Mouse (Mus musculus): ENCODE measurements around the gene Bco2. TPM values are rescaled to one million over a fixed set of nuclear protein-coding genes. Genes with fewer than 3 reads are reported as not detected.
A peak's percentile ranks its signal among the peaks of the same experiment; 100 is the strongest.

Gene Bco2
- total RNA-seq, 2 experiments from 2014 or later = 0.21 to 0.35 TPM

- no peak for ATAC-seq (replicated peaks; ENCODE audit: poor library complexity)
Measured at GRCm38 (mm10) chr9:50561145-50561917, 6.3 kb upstream of the Bco2 start, which contains the start of gene Tex12. Tex12 (minus strand) TSS chr9:50561325.

GRCm38 (mm10) chr9:50554241-50555093 lies 514 bp downstream of the Bco2 start, which contains the start of gene Il18:
Il18 (plus strand) TSS chr9:50554827.
- peak; percentile 81 for ATAC-seq (replicated peaks; ENCODE audit: poor library complexity)

- ATAC-seq (replicated peaks; ENCODE audit: poor library complexity) = peak; percentile 49; the same call in 1 of the 2 replicates
Measured at GRCm38 (mm10) chr9:50553547-50553946, 1.4 kb downstream of the Bco2 start.

DNA sequence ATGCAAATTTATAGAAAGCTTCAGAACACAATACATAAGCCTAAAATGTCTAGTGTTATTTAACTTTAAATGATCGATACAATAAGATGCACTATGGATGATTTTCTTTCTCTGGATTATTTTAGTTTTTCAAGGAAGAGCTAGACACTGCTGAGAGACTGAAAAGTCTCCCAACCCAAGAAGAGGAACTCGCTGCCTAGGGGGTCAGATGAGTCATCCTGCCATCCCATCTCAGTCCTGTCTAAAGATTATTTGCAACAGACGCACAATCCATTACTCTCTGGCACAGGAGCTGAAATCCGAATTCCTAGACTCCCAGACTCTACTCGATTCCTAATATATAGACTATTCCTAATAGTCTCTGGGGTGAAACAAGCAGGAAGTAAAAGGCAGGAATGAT lies 2.8 kb downstream of the Bco2 start:
- ATAC-seq (replicated peaks; ENCODE audit: poor library complexity) = peak; percentile 45

DNA sequence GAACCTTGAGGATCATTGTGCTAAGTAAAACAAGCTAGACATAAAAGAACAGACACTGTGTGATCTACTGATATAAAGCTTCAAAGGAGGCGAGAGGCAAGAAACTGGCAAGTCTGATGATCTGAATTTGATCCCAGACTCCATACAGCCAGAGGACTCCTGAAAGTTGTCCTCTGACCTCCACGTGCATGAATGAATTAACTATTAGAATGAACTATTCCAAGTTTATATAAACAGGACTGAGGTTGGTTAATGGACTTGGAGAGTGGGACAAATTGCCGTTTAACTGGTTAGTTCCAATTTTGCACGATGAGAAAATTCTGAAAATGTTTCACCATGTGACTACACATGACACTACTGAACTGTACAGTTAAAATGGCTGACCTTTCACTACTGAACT lies 6.0 kb downstream of the Bco2 start:
- ATAC-seq (replicated peaks; ENCODE audit: poor library complexity) = no peak

DNA sequence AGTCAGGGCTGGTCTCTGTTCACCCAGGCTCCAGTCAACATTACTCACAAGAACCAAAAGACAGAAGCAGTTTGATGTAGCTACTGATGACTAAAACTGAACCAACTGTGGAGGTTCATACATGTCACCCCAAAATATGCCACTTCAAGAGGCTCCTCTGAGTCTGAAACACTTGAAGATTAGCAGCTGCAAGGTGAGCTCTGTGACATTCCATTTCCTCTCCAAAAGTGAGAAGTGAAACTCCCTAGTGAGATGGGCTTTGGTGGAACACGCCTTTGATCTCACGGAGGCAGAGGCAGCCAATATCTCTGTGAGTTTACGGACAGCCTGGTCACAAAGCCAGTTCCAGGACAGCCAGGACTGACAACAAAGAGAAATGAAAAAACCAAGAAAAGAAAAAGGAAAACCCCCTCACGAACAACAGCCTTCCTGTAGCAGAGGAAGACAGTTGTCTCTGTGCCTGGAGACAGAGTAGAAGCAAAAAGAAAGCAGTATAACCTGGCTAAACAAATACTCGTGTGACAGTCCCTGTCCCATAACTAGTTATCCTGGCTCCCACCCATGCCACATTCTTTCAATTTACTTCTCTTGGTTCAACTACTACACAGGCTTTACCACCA lies 7.0 kb downstream of the Bco2 start:
- ATAC-seq (replicated peaks; ENCODE audit: poor library complexity) = peak; percentile 70

DNA sequence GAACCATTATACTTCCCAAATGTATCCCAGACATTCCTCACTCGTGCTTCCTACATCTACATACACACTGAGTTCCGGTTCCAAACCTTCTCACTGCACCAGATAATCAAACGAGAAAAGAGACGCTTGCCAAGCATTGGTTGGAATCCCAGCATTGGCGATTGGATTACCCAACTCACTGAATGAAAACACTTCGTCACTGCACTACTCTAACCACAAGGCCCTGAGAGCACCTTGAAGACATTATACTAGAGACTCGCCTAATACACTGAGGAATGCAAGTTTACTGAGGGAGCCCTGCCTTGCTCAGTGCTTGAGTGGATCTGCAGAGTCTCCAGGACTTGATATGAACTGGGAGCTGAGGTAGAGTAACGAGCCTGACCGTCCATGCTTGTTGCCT lies 12.6 kb downstream of the Bco2 start:
- ATAC-seq (replicated peaks; ENCODE audit: poor library complexity) = no peak

- peak; percentile 58 for ATAC-seq (replicated peaks; ENCODE audit: poor library complexity)
Measured at GRCm38 (mm10) chr9:50540170-50540569, 14.8 kb downstream of the Bco2 start.

DNA sequence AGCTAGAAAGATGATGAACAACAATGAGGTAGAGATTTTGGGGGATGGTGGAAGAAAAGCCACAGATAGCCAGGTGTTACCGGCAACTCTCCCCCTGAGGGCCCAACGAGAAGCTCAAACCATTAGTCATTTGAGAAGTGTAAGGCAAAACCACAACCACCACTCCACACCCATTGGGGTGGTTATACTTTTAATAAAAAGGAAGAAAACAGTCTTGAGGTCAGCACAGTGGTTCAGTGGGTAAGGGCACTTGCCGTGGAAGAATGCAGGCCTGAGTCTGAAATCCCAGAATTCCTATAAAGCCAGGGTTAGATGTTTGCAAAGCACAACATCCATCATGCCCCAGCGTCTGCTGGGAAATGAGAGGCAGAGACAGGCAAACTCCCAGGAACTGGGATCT lies 17.7 kb downstream of the Bco2 start:
- ATAC-seq (replicated peaks; ENCODE audit: poor library complexity) = peak; percentile 27

DNA sequence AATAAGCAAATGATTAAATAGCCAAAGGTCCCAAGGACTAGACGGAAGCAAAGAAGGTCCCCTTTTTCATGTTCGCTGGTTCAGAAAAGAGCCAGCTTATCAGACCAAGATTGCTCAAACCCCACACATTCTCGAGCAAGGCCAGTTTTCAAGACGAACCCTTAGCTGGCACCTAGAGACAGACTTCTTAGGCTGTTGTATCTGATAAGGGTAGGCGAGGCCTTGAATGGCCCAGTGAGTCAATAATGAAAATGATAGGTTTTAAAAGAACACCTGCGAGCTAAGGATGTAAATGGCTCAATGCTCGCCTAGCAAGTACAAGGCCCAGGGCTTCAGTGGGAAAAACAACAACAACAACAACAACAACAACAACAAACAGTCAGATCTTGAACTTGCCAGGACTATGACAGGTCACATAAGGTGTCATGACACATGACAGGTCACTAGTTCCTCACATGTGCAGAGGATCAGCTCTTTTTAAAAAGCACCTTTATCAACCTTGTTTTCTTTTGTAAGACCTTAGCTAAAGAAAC lies 18.3 kb downstream of the Bco2 start:
- ATAC-seq (replicated peaks; ENCODE audit: poor library complexity) = no peak

DNA sequence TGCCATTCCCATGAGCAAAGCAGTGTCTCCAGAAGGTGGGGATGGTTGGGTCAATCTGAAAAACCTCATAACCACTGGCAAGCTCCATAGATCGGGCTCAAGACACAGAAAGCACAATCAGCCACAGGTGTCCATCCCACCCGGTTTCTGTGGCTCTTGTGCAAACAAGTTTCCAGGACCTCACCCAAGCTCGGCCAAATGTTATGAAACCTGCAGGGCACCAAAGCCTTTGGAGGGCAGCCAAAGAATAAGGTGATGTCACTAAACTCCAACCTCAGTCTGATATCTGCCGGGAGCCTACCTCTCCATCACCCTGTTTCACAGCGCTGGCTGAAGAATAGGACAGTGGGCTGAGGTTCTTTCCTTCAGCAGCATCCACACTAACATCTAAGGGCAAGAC lies 19.1 kb downstream of the Bco2 start:
- no peak for ATAC-seq (replicated peaks; ENCODE audit: poor library complexity)

- ATAC-seq (replicated peaks; ENCODE audit: poor library complexity) = peak; percentile 37
Measured at GRCm38 (mm10) chr9:50533791-50534190, 21.2 kb downstream of the Bco2 start.

- ATAC-seq (replicated peaks; ENCODE audit: poor library complexity) = peak; percentile 51
Measured at GRCm38 (mm10) chr9:50533328-50533727, 21.7 kb downstream of the Bco2 start.

DNA sequence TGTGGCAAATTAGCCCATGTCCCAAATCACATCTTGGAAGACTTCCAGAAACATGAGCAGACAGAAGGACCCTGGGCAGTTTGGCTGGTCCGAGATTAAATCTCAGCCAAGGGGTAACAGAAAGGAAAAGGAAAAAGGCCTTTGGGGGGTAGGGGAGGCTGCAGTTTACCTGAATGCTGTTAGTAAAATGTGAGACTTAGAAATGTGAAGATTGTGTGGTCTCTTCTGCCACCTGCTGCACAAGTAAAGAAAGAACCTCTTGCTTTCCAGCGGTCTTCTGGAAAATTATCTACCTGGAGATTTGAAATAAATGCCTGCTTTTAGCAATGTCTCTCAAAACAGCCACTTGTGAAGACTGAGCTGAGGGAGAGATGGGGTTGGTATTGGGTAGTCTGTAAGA lies 24.1 kb downstream of the Bco2 start:
- ATAC-seq (replicated peaks; ENCODE audit: poor library complexity) = no peak

GRCm38 (mm10) chr9:50528293-50528892 lies 26.6 kb downstream of the Bco2 start, which contains the start of gene Pts:
Pts (minus strand) TSS chr9:50528724.
- peak; percentile 78 for ATAC-seq (replicated peaks; ENCODE audit: poor library complexity)

- peak; percentile 23; the same call in 1 of the 2 replicates for ATAC-seq (replicated peaks; ENCODE audit: poor library complexity)
Measured at GRCm38 (mm10) chr9:50527860-50528259, 27.1 kb downstream of the Bco2 start.

DNA sequence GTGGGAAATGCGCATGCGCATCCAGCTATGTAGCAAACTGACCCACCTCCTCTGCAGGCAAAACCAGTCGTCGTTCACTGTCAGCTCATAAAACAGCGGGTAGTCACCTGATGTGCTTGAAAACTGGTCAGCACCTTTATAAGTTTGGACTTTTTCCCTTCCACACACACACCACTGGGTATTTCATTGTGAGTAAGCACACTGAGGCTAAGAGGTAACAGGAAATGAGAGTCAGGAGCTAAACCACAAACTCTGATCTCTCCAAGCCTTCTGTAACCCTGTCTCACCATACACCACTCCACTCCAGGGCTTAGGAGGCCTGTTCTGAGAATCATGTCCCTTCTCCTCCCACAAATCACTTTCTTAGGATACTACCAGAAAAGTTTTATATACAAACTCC lies 29.4 kb downstream of the Bco2 start:
- ATAC-seq (replicated peaks; ENCODE audit: poor library complexity) = no peak

GRCm38 (mm10) chr9:50524936-50525335 lies 30.0 kb downstream of the Bco2 start:
- no peak for ATAC-seq (replicated peaks; ENCODE audit: poor library complexity)

GRCm38 (mm10) chr9:50522574-50522973 lies 32.4 kb downstream of the Bco2 start:
- peak; percentile 54 for ATAC-seq (replicated peaks; ENCODE audit: poor library complexity)

GRCm38 (mm10) chr9:50521562-50521961 lies 33.4 kb downstream of the Bco2 start:
- ATAC-seq (replicated peaks; ENCODE audit: poor library complexity) = no peak

DNA sequence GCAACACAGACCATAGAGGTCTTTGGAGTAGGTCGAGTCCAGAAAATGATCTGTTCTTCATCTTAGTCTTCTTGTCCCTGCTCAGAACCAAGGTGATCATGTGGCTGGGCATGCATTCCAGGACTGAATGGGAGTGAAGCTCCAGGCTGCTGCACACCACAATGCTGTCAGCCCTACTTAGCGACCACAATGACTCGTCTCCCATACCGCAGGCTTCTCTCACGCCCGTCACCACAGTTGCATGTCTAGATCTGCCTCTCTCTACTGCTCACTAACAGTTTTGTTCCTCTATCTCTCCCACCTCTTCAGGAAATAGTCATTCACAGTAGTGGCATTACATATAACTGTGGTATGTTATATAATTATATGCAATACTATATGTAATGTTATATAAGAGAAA lies 34.2 kb downstream of the Bco2 start:
- peak; percentile 80 for ATAC-seq (replicated peaks; ENCODE audit: poor library complexity)

All from megakaryocyte progenitor cell, adult 5-6 weeks (primary cell).